Mouse (Mus musculus) heart, embryonic 10.5 days (tissue): ENCODE data around the gene Frmpd2. TPM values are rescaled to one million over a fixed set of nuclear protein-coding genes. Genes with fewer than 3 reads are reported as not detected.

Experiments used
- DNase-seq: peaks from one replicate; pipeline ENCODE4 v3.0.0-alpha.2; 2017; ENCODE audit warnings: low spot score
- H3K27ac ChIP-seq: fragments of 300-500 bp; sonication (generic); 2 replicates; pipeline ENCODE4 v1.5.1; 2016; ENCODE audit warnings: mild to moderate bottlenecking
- H3K27me3 ChIP-seq: fragments of 300-500 bp; sonication (generic); 2 replicates; pipeline ENCODE4 v1.6.1; 2016; ENCODE audit warnings: mild to moderate bottlenecking; ENCODE audit not compliant: poor library complexity, insufficient read depth, severe bottlenecking
- H3K36me3 ChIP-seq: fragments of 300-500 bp; sonication (generic); 2 replicates; pipeline ENCODE4 v1.6.1; 2016; ENCODE audit warnings: mild to moderate bottlenecking, moderate library complexity
- H3K4me1 ChIP-seq: fragments of 300-500 bp; sonication (generic); 2 replicates; pipeline ENCODE4 v1.6.1; 2016; ENCODE audit warnings: mild to moderate bottlenecking
- H3K4me3 ChIP-seq: fragments of 300-500 bp; sonication (generic); 2 replicates; pipeline ENCODE4 v1.5.1; 2016; ENCODE audit warnings: mild to moderate bottlenecking, moderate library complexity
- H3K9me3 ChIP-seq: fragments of 300-500 bp; sonication (generic); 2 replicates; pipeline ENCODE4 v1.6.1; 2016; ENCODE audit warnings: mild to moderate bottlenecking, moderate library complexity
- WGBS: fragments of 180-500 bp; shearing (Covaris S2); methylation state at CpG from one replicate; pipeline ENCODE4 v1.1.7; 2016; 5-methylcytosine and 5-hydroxymethylcytosine counted together
- polyA plus RNA-seq: library from polyadenylated mRNA; unstranded; fragments of >200 nt; fragmentation: Nextera tagmentation; extraction: Ambion mirVana; gene quantifications from 2 replicates; pipeline ENCODE4 v1.2.1, GENCODE M21; 2016

Gene Frmpd2
- polyA plus RNA-seq, 1 experiment from 2014 or later: 0.05 TPM

DNA sequence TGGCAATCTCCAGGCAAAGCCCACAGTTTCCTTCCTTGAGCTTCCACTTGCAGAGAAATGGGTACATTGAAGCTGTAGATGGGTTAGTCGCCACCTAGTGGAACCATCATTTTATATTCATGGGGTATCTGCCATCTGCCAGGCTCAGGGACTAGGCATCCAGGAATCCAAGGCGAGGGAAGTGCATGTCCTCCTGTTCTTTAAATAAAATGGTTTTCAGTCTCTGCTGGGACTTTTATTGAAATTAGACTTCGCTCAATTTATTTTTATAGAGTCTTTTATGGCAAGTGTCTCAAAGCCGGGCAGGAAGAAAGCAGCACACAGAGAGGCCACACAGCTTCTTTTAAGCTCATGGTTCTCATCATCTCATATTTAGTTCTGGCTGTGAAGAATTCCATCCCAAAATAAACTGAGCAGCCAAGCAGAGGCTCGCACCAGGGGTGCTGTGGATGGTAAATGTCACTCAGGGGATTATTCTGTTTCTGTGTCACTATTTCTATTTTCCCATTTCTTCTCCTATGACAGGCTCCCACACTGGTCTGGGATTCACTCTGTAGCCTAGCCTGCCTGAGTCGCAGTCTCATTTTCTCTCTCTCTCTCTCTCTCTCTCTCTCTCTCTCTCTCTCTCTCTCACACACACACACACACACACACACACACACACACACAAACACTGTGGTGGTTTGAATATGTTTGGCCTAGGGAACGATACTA lies 108.4 kb downstream of the Frmpd2 start:
- no peaks in the 10 kb centered on the region for H3K9me3 ChIP-seq
- H3K36me3 ChIP-seq: no peaks in the 10 kb centered on the region
- no peaks in the 10 kb centered on the region for H3K27me3 ChIP-seq
- no peak overlapping the region for H3K27ac ChIP-seq
- DNase-seq: no peak
- no peak overlapping the region for H3K4me3 ChIP-seq
- H3K4me1 ChIP-seq: no peaks in the 10 kb centered on the region
- WGBS: 65% methylated on average over 7 of the region's 7 CpGs

DNA sequence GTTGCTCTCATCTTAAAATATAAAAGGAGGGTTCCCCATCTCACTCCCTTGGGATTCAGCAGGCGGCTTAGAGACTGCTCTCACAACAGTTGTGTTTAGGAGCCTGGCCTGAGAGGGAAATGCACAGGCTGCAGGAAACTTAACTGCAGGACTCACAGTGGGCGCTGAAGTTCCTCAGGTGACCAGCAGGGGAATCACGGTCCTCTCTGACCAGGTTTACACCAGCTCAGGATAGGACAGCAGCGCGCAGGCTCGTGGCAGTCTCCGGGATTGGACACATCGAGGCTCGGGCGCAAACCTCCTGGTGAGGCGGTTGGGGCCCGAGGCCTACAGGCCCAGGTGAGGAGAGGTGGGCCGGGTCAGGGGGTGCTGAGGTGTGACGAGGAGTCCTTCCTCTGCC lies 117.5 kb downstream of the Frmpd2 start, which contains the start of gene Ptpn20:
TSS of gene Ptpn20 (plus strand) at position 257 of the 400 bp plus-strand sequence.
- 57% methylated on average over 14 of the region's 14 CpGs for WGBS
- H3K4me3 ChIP-seq: no peak within 1 kb of the TSS
- no peaks in the 10 kb centered on the region for H3K27me3 ChIP-seq
- no peaks in the 10 kb centered on the region for H3K4me1 ChIP-seq
- DNase-seq: no peak
- H3K27ac ChIP-seq: no peak within 1 kb of the TSS
- H3K9me3 ChIP-seq: no peaks in the 10 kb centered on the region
- no peaks in the 10 kb centered on the region for H3K36me3 ChIP-seq

- H3K9me3 ChIP-seq: no peaks in the 10 kb centered on the region
- no peak overlapping the region for H3K27ac ChIP-seq
- no peaks in the 10 kb centered on the region for H3K4me1 ChIP-seq
- WGBS: 84% methylated on average over 9 of the region's 9 CpGs
- H3K36me3 ChIP-seq: no peaks in the 10 kb centered on the region
- no peak for DNase-seq
- H3K4me3 ChIP-seq: no peak overlapping the region
- no peaks in the 10 kb centered on the region for H3K27me3 ChIP-seq
Measured at GRCm38 (mm10) chr14:33598376-33599130, 127.1 kb downstream of the Frmpd2 start.

DNA sequence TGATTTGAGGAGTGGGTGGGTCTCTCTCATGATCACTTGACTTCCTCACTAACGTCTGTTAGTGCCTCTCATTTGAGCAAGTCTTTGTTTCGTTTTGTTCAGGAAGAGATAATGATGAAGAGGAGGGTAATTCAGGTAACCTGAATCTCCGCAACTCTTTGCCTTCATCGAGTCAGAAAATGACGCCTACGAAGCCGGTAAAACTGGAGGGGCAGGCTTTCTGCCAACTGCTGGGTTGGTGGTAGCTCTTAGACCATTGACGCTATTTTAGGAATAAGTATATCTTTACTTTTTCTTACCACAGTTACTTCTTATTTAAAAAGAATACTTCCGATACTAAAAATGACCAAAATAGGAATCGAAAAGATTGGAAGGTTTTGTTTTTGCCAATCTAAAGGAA lies 135.9 kb downstream of the Frmpd2 start:
- H3K36me3 ChIP-seq: no peaks in the 10 kb centered on the region
- H3K4me1 ChIP-seq: no peaks in the 10 kb centered on the region
- no peak for DNase-seq
- WGBS: 82% methylated on average over 10 of the region's 10 CpGs
- no peaks in the 10 kb centered on the region for H3K27me3 ChIP-seq
- no peak overlapping the region for H3K27ac ChIP-seq
- no peak overlapping the region for H3K4me3 ChIP-seq
- H3K9me3 ChIP-seq: no peaks in the 10 kb centered on the region

Other genes starting within 250 kb of the Frmpd2 start
- gene Mapk8, start 24.5 kb upstream of the Frmpd2 start, polyA plus RNA-seq: 14.9 and 19.0 TPM in 2 replicates
- gene Ptpn20, start 117.5 kb downstream of the Frmpd2 start, polyA plus RNA-seq: 0.14 and 0.23 TPM in 2 replicates